10 mouse cellular contexts compared by ENCODE assay signal in genomic region chr10:127209928-127210570, GRCm38 (mm10). TPM values are rescaled to one million over a fixed set of nuclear protein-coding genes. Genes with fewer than 3 reads are reported as not detected.
DNase-seq lines count a peak whose midpoint lies in the region; ATAC-seq and TF ChIP-seq lines count a peak whose summit lies in the region.
"Had no signal": no experiment of that assay in that cellular context is flagged by ENCODE, and none has a peak within 500 bp of the region (broad histone marks: within the 10 kb centered on the region; RNA-seq: fewer than 3 reads in every experiment).

No protein-coding gene starts in this region.

- H3K9ac ChIP-seq in embryonic facial prominence, embryonic 13.5 days, result peak overlapping the region; percentile 81; the same call in 1 of the 2 replicates
- H3K9ac ChIP-seq in intestine, embryonic 16.5 days (ENCODE audit: low read depth, low read length), result peak overlapping the region; percentile 87
- H3K9ac ChIP-seq in neural tube, embryonic 12.5 days, result peak overlapping the region; percentile 72; the same call in 1 of the 2 replicates

- H3K27me3 ChIP-seq in embryonic facial prominence, embryonic 13.5 days, result no peaks in the 10 kb centered on the region; the same call in 1 of the 2 replicates
- no peaks in the 10 kb centered on the region for H3K27me3 ChIP-seq in intestine, embryonic 16.5 days (replicated peaks; ENCODE audit: control insufficient read depth, insufficient read depth, low read length)
- no peaks in the 10 kb centered on the region for H3K27me3 ChIP-seq in neural tube, embryonic 12.5 days (replicated peaks)

- H3K4me3 ChIP-seq in layer of hippocampus, adult 2 months, result peak overlapping the region; percentile 99
- H3K4me3 ChIP-seq in embryonic facial prominence, embryonic 13.5 days, result peak overlapping the region; percentile 86
- peak overlapping the region; percentile 88 for H3K4me3 ChIP-seq in intestine, embryonic 16.5 days (ENCODE audit: low read length)
- H3K4me3 ChIP-seq in neural tube, embryonic 12.5 days, result peak overlapping the region; percentile 86; the same call in 1 of the 2 replicates

- H3K9me3 ChIP-seq in embryonic facial prominence, embryonic 13.5 days, result no peaks in the 10 kb centered on the region
- no peaks in the 10 kb centered on the region for H3K9me3 ChIP-seq in intestine, embryonic 16.5 days (ENCODE audit: control insufficient read depth, low read length)
- no peaks in the 10 kb centered on the region for H3K9me3 ChIP-seq in neural tube, embryonic 12.5 days

- intact Hi-C loops in left cerebral cortex, postnatal 14 days (cut with DNase I), result no loop called here

- peaks cover 34% of the 10 kb centered on the region for H3K36me3 ChIP-seq in embryonic facial prominence, embryonic 13.5 days
- peaks cover 10% of the 10 kb centered on the region; the same call in 1 of the 2 replicates for H3K36me3 ChIP-seq in intestine, embryonic 16.5 days (ENCODE audit: control insufficient read depth, insufficient read depth, low read length)
- peaks cover 33% of the 10 kb centered on the region for H3K36me3 ChIP-seq in neural tube, embryonic 12.5 days

- H3K27ac ChIP-seq in layer of hippocampus, adult 2 months, result peak overlapping the region; percentile 84
- H3K27ac ChIP-seq in embryonic facial prominence, embryonic 13.5 days, result no peak overlapping the region
- H3K27ac ChIP-seq in intestine, embryonic 16.5 days (ENCODE audit: low read length), result no peak overlapping the region
- H3K27ac ChIP-seq in neural tube, embryonic 12.5 days, result no peak overlapping the region

- peaks cover 17% of the 10 kb centered on the region for H3K4me1 ChIP-seq in embryonic facial prominence, embryonic 13.5 days
- H3K4me1 ChIP-seq in intestine, embryonic 16.5 days (ENCODE audit: control insufficient read depth, insufficient read depth, low read length), result peaks cover 13% of the 10 kb centered on the region; the same call in 1 of the 2 replicates
- peaks cover 10% of the 10 kb centered on the region for H3K4me1 ChIP-seq in neural tube, embryonic 12.5 days

- H3K4me2 ChIP-seq in embryonic facial prominence, embryonic 13.5 days, result peak overlapping the region; percentile 96
- H3K4me2 ChIP-seq in intestine, embryonic 16.5 days (ENCODE audit: low read depth, low read length), result peak overlapping the region; percentile 84
- H3K4me2 ChIP-seq in neural tube, embryonic 12.5 days (replicated peaks), result peak overlapping the region; percentile 79

- 85% methylated on average over 13 of the region's 13 CpGs for WGBS in embryonic facial prominence, embryonic 13.5 days
- 83% methylated on average over 13 of the region's 13 CpGs for WGBS in intestine, embryonic 16.5 days
- 88% methylated on average over 13 of the region's 13 CpGs for WGBS in neural tube, embryonic 12.5 days

- no peak for DNase-seq in layer of hippocampus, adult 2 months (ENCODE audit: low spot score in 2 of 2)
- DNase-seq in layer of hippocampus, adult 11-12 months (ENCODE audit: low spot score), result no peak
- DNase-seq in left cerebral cortex, postnatal 14 days (ENCODE audit: low spot score in 2 of 2), result no peak
- no peak for DNase-seq in cerebellum, adult 9-11 months
- no peak for DNase-seq in natural killer cell, adult 2 months (ENCODE audit: low spot score in 2 of 2)
- DNase-seq: lung, adult 2 months; thymus, adult 2 months had no signal

- ATAC-seq in embryonic facial prominence, embryonic 13.5 days (ENCODE audit: insufficient number of reproducible peaks, insufficient read depth, low FRiP score, low TSS enrichment, low read depth), result no peak
- no peak for ATAC-seq in intestine, embryonic 16.5 days
- ATAC-seq in neural tube, embryonic 12.5 days (ENCODE audit: low FRiP score, low read depth), result no peak

- TF ChIP-seq CTCF in layer of hippocampus, adult 2 months (conservative IDR thresholded peaks at IDR 0.05), result no peak

RNA-seq across cellular contexts. Expression of gene Pip4k2c, which starts 1.3 kb away (rescaled TPM):
- total RNA-seq in layer of hippocampus, adult 2 months (2021), result 10 to 100 TPM; 98.0 to 98.6 TPM
- polyA plus RNA-seq in embryonic facial prominence, embryonic 13.5 days (2015; fragmentation: Nextera tagmentation; extraction: Ambion mirVana), result 28.1 and 30.8 TPM in 2 replicates
- 40.3 and 44.5 TPM in 2 replicates for polyA plus RNA-seq in intestine, embryonic 16.5 days (2015; fragmentation: Nextera tagmentation; extraction: Ambion mirVana)
- 22.0 and 22.4 TPM in 2 replicates for polyA plus RNA-seq in neural tube, embryonic 12.5 days (2016; fragmentation: Nextera tagmentation; extraction: Ambion mirVana)
- 10 to 100 TPM; 63.6 to 78.9 TPM for total RNA-seq in left cerebral cortex, postnatal 14 days (2021)

RNA-seq across cellular contexts. Expression of gene Dtx3, which starts 14.5 kb away (rescaled TPM):
- 100 to 1,000 TPM; 227 to 255 TPM for total RNA-seq in layer of hippocampus, adult 2 months (2021)
- 161 and 165 TPM in 2 replicates for polyA plus RNA-seq in embryonic facial prominence, embryonic 13.5 days (2015; fragmentation: Nextera tagmentation; extraction: Ambion mirVana)
- polyA plus RNA-seq in intestine, embryonic 16.5 days (2015; fragmentation: Nextera tagmentation; extraction: Ambion mirVana), result 54.4 and 56.9 TPM in 2 replicates
- polyA plus RNA-seq in neural tube, embryonic 12.5 days (2016; fragmentation: Nextera tagmentation; extraction: Ambion mirVana), result 189 and 199 TPM in 2 replicates
- 100 to 1,000 TPM; 202 to 203 TPM for total RNA-seq in left cerebral cortex, postnatal 14 days (2021)

RNA-seq across cellular contexts. Expression of gene Arhgef25, which starts 20.2 kb away (rescaled TPM):
- total RNA-seq in layer of hippocampus, adult 2 months (2021), result 100 to 1,000 TPM; 395 to 408 TPM
- 117 and 130 TPM in 2 replicates for polyA plus RNA-seq in embryonic facial prominence, embryonic 13.5 days (2015; fragmentation: Nextera tagmentation; extraction: Ambion mirVana)
- 44.7 and 46.3 TPM in 2 replicates for polyA plus RNA-seq in intestine, embryonic 16.5 days (2015; fragmentation: Nextera tagmentation; extraction: Ambion mirVana)
- 43.3 and 43.6 TPM in 2 replicates for polyA plus RNA-seq in neural tube, embryonic 12.5 days (2016; fragmentation: Nextera tagmentation; extraction: Ambion mirVana)
- 100 to 1,000 TPM in 1 of 2 experiments, 10 to 100 TPM in 1; 92.9 to 103 TPM for total RNA-seq in left cerebral cortex, postnatal 14 days (2021)

RNA-seq across cellular contexts. Expression of gene Slc26a10, which starts 29.6 kb away (rescaled TPM):
- 10 to 100 TPM; 21.9 to 25.4 TPM for total RNA-seq in layer of hippocampus, adult 2 months (2021)
- polyA plus RNA-seq in embryonic facial prominence, embryonic 13.5 days (2015; fragmentation: Nextera tagmentation; extraction: Ambion mirVana), result 1.3 and 2.0 TPM in 2 replicates
- 1.0 and 1.1 TPM in 2 replicates for polyA plus RNA-seq in intestine, embryonic 16.5 days (2015; fragmentation: Nextera tagmentation; extraction: Ambion mirVana)
- polyA plus RNA-seq in neural tube, embryonic 12.5 days (2016; fragmentation: Nextera tagmentation; extraction: Ambion mirVana), result 1.5 and 1.8 TPM in 2 replicates
- total RNA-seq in left cerebral cortex, postnatal 14 days (2021), result 1 to 10 TPM; 1.1 to 1.4 TPM

RNA-seq across cellular contexts. Expression of gene B4galnt1, which starts 45.0 kb away (rescaled TPM):
- 100 to 1,000 TPM; 116 to 123 TPM for total RNA-seq in layer of hippocampus, adult 2 months (2021)
- polyA plus RNA-seq in embryonic facial prominence, embryonic 13.5 days (2015; fragmentation: Nextera tagmentation; extraction: Ambion mirVana), result 8.9 and 9.0 TPM in 2 replicates
- polyA plus RNA-seq in intestine, embryonic 16.5 days (2015; fragmentation: Nextera tagmentation; extraction: Ambion mirVana), result 65.6 and 66.7 TPM in 2 replicates
- 29.2 and 31.5 TPM in 2 replicates for polyA plus RNA-seq in neural tube, embryonic 12.5 days (2016; fragmentation: Nextera tagmentation; extraction: Ambion mirVana)
- total RNA-seq in left cerebral cortex, postnatal 14 days (2021), result 100 to 1,000 TPM; 108 to 110 TPM
